Mouse (Mus musculus) lung, embryonic 16.5 days (tissue): ENCODE measurements around the gene Hoxa5. TPM values are rescaled to one million over a fixed set of nuclear protein-coding genes. Genes with fewer than 3 reads are reported as not detected.

Experiments used
- ATAC-seq: fragments of 200-750 bp; cut with Nextera tagmentation; 2 replicates; pipeline ENCODE4 v1.8.0; 2017; ENCODE audit warnings: low read depth, mild to moderate bottlenecking, moderate library complexity
- H3K27ac ChIP-seq: fragments of 300-500 bp; sonication (generic); 2 replicates; pipeline ENCODE4 v1.5.1; 2014; ENCODE audit warnings: mild to moderate bottlenecking, control low read depth, low read length
- H3K27me3 ChIP-seq: fragments of 300-500 bp; sonication (generic); 2 replicates; pipeline ENCODE4 v1.6.1; 2014; ENCODE audit warnings: low read depth, low read length, mixed read lengths; ENCODE audit not compliant: control insufficient read depth, insufficient read depth
- H3K36me3 ChIP-seq: fragments of 300-500 bp; sonication (generic); 2 replicates; pipeline ENCODE4 v1.6.1; 2014; ENCODE audit warnings: low read length; ENCODE audit not compliant: control insufficient read depth, insufficient read depth
- H3K4me1 ChIP-seq: fragments of 300-500 bp; sonication (generic); replicated peaks from 2 replicates; pipeline ENCODE4 v1.6.1; 2014; ENCODE audit warnings: low read length, mixed read lengths; ENCODE audit not compliant: control insufficient read depth, insufficient read depth
- H3K4me2 ChIP-seq: fragments of 300-500 bp; sonication (generic); 2 replicates; pipeline ENCODE4 v1.6.1; 2014; ENCODE audit warnings: low read depth, low read length, control low read depth
- H3K4me3 ChIP-seq: fragments of 300-500 bp; sonication (generic); 2 replicates; pipeline ENCODE4 v1.5.1; 2014; ENCODE audit warnings: mild to moderate bottlenecking, low read length, control low read depth
- H3K9ac ChIP-seq: fragments of 300-500 bp; sonication (generic); 2 replicates; pipeline ENCODE4 v1.6.1; 2014; ENCODE audit warnings: low read length, control low read depth
- H3K9me3 ChIP-seq: fragments of 300-500 bp; sonication (generic); 2 replicates; pipeline ENCODE4 v1.6.1; 2016; ENCODE audit warnings: low read length; ENCODE audit not compliant: control insufficient read depth
- WGBS: fragments of 180-500 bp; shearing (Covaris S2); extraction: QIAGEN DNeasy Blood & Tissue Kit; methylation state at CpG from one replicate; pipeline ENCODE4 v1.1.7; 2014; 5-methylcytosine and 5-hydroxymethylcytosine counted together
- polyA plus RNA-seq: library from polyadenylated mRNA; unstranded; fragments of >200 nt; fragmentation: Nextera tagmentation; extraction: Ambion mirVana; gene quantifications from 2 replicates; pipeline ENCODE4 v1.2.1, GENCODE M21; 2015

Hoxa5 gene
- polyA plus RNA-seq, 1 experiment from 2014 or later, result 36.3 TPM

- Histone ChIP-seq H3K4me3 (peak within 1 kb of the TSS; percentile 58), H3K27me3 (peaks cover 20% of the 10 kb centered on the region), H3K9ac (peak within 1 kb of the TSS; percentile 80), H3K27ac (peak within 1 kb of the TSS; percentile 96), H3K36me3 (no peaks in the 10 kb centered on the region), H3K4me1 (peaks cover 7% of the 10 kb centered on the region), H3K9me3 (no peaks in the 10 kb centered on the region), H3K4me2 (peak within 1 kb of the TSS; percentile 96)
- peak; percentile 55 for ATAC-seq
- under 1% methylated on average over 25 of the region's 25 CpGs for WGBS
Observed at GRCm38 (mm10) chr6:52164626-52165440, 39.6 kb downstream of the Hoxa5 start, which contains the start of gene Hoxa2. Gene Hoxa2 (minus strand): TSS chr6:52164831.

- peak overlapping the region; percentile 80 for H3K9ac ChIP-seq
- H3K27me3 ChIP-seq, result peaks cover 26% of the 10 kb centered on the region
- peak overlapping the region; percentile 96 for H3K4me2 ChIP-seq
- H3K9me3 ChIP-seq, result no peaks in the 10 kb centered on the region
- H3K4me3 ChIP-seq, result peak overlapping the region; percentile 58
- ATAC-seq, result peak; percentile 20; the same call in 1 of the 2 replicates
- H3K36me3 ChIP-seq, result no peaks in the 10 kb centered on the region
- under 1% methylated on average over 39 of the region's 39 CpGs for WGBS
- peaks cover 10% of the 10 kb centered on the region for H3K4me1 ChIP-seq
- H3K27ac ChIP-seq, result peak overlapping the region; percentile 96
Observed at GRCm38 (mm10) chr6:52164051-52164625, 40.2 kb downstream of the Hoxa5 start.

- no peaks in the 10 kb centered on the region for H3K36me3 ChIP-seq
- peak overlapping the region; percentile 96 for H3K27ac ChIP-seq
- no peaks in the 10 kb centered on the region for H3K9me3 ChIP-seq
- H3K4me1 ChIP-seq, result peaks cover 13% of the 10 kb centered on the region
- peaks cover 26% of the 10 kb centered on the region for H3K27me3 ChIP-seq
- 3% methylated on average over 17 of the region's 17 CpGs for WGBS
- peak; percentile 56 for ATAC-seq
- peak overlapping the region; percentile 58 for H3K4me3 ChIP-seq
- H3K4me2 ChIP-seq, result peak overlapping the region; percentile 96
- H3K9ac ChIP-seq, result peak overlapping the region; percentile 80
Observed at GRCm38 (mm10) chr6:52163366-52164031, 40.9 kb downstream of the Hoxa5 start.

- ATAC-seq, result no peak
Observed at GRCm38 (mm10) chr6:52162611-52163365, 41.6 kb downstream of the Hoxa5 start.

GRCm38 (mm10) chr6:52162093-52162380 lies 42.4 kb downstream of the Hoxa5 start:
- H3K4me3 ChIP-seq, result peak overlapping the region; percentile 30
- no peaks in the 10 kb centered on the region for H3K36me3 ChIP-seq
- H3K4me1 ChIP-seq, result peaks cover 13% of the 10 kb centered on the region
- peak overlapping the region; percentile 73 for H3K27ac ChIP-seq
- no peak for ATAC-seq
- no peaks in the 10 kb centered on the region for H3K9me3 ChIP-seq
- 4% methylated on average over 1 of the region's 1 CpGs for WGBS
- peaks cover 33% of the 10 kb centered on the region for H3K27me3 ChIP-seq
- peak overlapping the region; percentile 11 for H3K9ac ChIP-seq
- H3K4me2 ChIP-seq, result peak overlapping the region; percentile 96

More at GRCm38 (mm10) chr6:52162611-52163365, 41.6 kb downstream of the Hoxa5 start:
- Histone ChIP-seq H3K9ac (peak overlapping the region; percentile 80), H3K9me3 (no peaks in the 10 kb centered on the region), H3K36me3 (no peaks in the 10 kb centered on the region), H3K27ac (peak overlapping the region; percentile 96), H3K4me2 (peak overlapping the region; percentile 96), H3K4me1 (peaks cover 13% of the 10 kb centered on the region), H3K27me3 (peaks cover 27% of the 10 kb centered on the region), H3K4me3 (peak overlapping the region; percentile 58)
- 8% methylated on average over 14 of the region's 14 CpGs for WGBS

- H3K27me3 ChIP-seq, result peaks cover 34% of the 10 kb centered on the region
- H3K9me3 ChIP-seq, result no peaks in the 10 kb centered on the region
- H3K4me3 ChIP-seq, result peak overlapping the region; percentile 80
- peak overlapping the region; percentile 96 for H3K4me2 ChIP-seq
- no peaks in the 10 kb centered on the region for H3K36me3 ChIP-seq
- peaks cover 10% of the 10 kb centered on the region for H3K4me1 ChIP-seq
- peak overlapping the region; percentile 98 for H3K27ac ChIP-seq
- peak overlapping the region; percentile 85 for H3K9ac ChIP-seq
- WGBS, result 9% methylated on average over 8 of the region's 8 CpGs
- no peak for ATAC-seq
Observed at GRCm38 (mm10) chr6:52161336-52162092, 42.9 kb downstream of the Hoxa5 start.

GRCm38 (mm10) chr6:52160511-52161335 lies 43.7 kb downstream of the Hoxa5 start:
- WGBS, result 3% methylated on average over 30 of the region's 30 CpGs
- no peak for ATAC-seq
- H3K9me3 ChIP-seq, result no peaks in the 10 kb centered on the region
- peak overlapping the region; percentile 98 for H3K27ac ChIP-seq
- H3K36me3 ChIP-seq, result no peaks in the 10 kb centered on the region
- H3K4me1 ChIP-seq, result peaks cover 10% of the 10 kb centered on the region
- peaks cover 38% of the 10 kb centered on the region for H3K27me3 ChIP-seq
- H3K4me3 ChIP-seq, result peak overlapping the region; percentile 80
- H3K9ac ChIP-seq, result peak overlapping the region; percentile 85
- peak overlapping the region; percentile 96 for H3K4me2 ChIP-seq

GRCm38 (mm10) chr6:52159979-52160378 lies 44.4 kb downstream of the Hoxa5 start:
- no peaks in the 10 kb centered on the region for H3K9me3 ChIP-seq
- H3K4me2 ChIP-seq, result peak overlapping the region; percentile 96
- WGBS, result 7% methylated on average over 9 of the region's 9 CpGs
- ATAC-seq, result no peak
- H3K27ac ChIP-seq, result peak overlapping the region; percentile 98
- H3K27me3 ChIP-seq, result peaks cover 45% of the 10 kb centered on the region
- peak overlapping the region; percentile 80 for H3K4me3 ChIP-seq
- H3K4me1 ChIP-seq, result peaks cover 10% of the 10 kb centered on the region
- H3K36me3 ChIP-seq, result no peaks in the 10 kb centered on the region
- peak overlapping the region; percentile 85 for H3K9ac ChIP-seq
